Mouse (Mus musculus): ENCODE measurements around the gene Slc2a10.

Slc2a10 gene

DNA sequence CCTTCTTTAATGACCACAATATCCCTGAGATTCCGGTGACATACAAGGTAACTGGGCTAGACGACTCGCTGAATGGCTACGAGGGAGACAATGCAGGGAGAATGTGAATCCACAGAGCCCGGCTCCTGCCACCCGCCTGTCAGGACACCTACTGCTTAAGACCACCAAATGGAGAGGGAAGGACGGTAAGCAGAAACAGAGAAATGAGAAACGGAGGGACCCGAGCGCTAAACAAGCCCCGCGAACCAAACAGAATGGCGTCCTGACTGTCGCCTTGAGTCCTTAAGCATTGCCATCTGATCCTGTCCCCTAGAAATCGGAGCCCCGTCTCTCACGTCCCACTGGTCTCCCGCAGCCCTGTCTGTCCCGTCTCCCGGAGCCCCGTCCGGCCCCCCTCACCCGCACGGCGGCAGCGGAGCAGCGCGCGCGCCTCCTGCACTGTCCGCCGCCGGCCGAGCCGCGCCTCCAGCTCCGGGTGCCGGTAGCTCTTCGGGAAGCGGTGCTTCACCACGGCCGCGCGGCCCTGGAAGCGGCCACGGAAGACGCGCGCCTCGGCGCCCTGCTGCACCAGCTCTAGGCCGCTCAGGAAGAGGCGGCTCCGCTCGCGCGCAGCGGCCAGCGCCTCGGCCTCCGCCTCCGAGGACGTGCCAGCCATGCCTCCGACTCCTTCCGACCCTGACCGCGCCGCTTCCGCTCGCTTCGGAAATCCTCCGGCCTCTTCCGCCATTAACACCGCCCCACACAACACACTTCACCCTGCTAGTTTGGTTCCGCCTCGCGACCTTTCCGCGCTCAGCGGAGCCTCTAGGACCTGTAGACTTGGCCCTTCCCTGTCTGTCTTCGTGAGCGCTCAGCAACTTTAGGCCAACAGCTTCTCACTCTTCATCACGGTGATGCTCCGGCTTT is 10.7 kb upstream of the Slc2a10 start, which contains the start of gene Trp53rka:
Gene Trp53rka, minus strand, starts transcription at position 677 of the 906 bp plus-strand sequence.
- peak; percentile 17; the same call in 1 of the 2 replicates for TF ChIP-seq GATA4 (IDR thresholded peaks at IDR 0.05; ENCODE audit: insufficient replicate concordance, low read length)

DNA sequence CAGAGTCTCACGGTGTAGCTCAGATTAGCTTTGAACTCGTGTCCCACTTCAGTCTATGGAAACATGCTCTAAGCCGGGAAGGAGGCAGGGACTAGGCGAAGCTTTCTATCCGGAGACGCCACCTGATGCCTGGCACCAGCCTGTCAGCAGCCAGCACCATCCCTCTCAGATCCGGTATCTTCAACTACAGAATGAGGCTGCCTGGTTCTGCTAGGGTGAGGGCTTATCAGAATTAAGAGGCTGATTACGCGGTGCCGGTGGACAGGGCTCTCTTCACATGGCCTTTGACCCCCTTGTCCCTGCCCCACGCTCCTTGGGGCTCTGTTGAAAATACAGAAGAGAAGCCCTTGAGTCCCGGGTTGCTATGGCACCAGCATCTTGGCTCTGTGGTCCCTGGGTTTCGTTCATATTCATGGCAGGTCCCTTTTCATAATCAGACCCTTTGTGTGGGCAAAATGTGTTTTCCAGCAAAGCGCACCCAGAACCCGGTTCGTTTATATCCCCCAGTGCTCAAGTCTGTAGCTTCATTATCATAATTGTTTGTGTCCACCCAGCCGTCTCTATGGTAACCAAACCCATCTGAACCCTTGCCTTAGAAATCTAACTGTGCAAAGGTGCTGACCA is 9.9 kb upstream of the Slc2a10 start:
- no peak for TF ChIP-seq GATA4 (IDR thresholded peaks at IDR 0.05; ENCODE audit: insufficient replicate concordance, low read length)

- no peak for TF ChIP-seq GATA4 (IDR thresholded peaks at IDR 0.05; ENCODE audit: insufficient replicate concordance, low read length)
These were observed 9.1 kb upstream of the Slc2a10 start for GRCm38 (mm10) chr2:165494495-165494894.

- no peak for TF ChIP-seq GATA4 (IDR thresholded peaks at IDR 0.05; ENCODE audit: insufficient replicate concordance, low read length)
These were observed 7.3 kb upstream of the Slc2a10 start for GRCm38 (mm10) chr2:165496251-165496650.

- TF ChIP-seq GATA4 (IDR thresholded peaks at IDR 0.05; ENCODE audit: insufficient replicate concordance, low read length), result no peak
These were observed 5.8 kb upstream of the Slc2a10 start for GRCm38 (mm10) chr2:165497706-165498275.

GRCm38 (mm10) chr2:165498816-165499215 is 4.8 kb upstream of the Slc2a10 start:
- no peak for TF ChIP-seq GATA4 (IDR thresholded peaks at IDR 0.05; ENCODE audit: insufficient replicate concordance, low read length)

DNA sequence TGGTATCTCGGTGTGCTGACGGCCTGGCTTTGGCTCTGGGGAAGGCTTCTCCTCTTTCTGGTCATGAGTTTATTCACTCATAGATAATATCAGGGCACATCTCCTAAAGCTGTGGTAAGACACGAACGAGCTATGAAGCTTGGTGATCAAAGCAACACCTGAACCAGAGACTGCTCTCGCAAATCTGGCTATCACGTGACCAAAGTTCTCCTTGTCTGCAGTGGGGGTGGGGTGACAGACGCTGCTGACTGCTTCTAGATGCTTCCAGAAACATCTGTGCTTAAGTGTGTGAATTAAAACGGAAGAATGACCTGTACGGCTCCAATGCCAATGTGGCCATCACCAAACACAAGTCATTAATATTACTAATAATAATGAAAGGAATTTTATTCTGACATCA is 6.1 kb downstream of the Slc2a10 start:
- no peak for TF ChIP-seq GATA4 (IDR thresholded peaks at IDR 0.05; ENCODE audit: insufficient replicate concordance, low read length)

GRCm38 (mm10) chr2:165510466-165510865 is 6.9 kb downstream of the Slc2a10 start:
- no peak for TF ChIP-seq GATA4 (IDR thresholded peaks at IDR 0.05; ENCODE audit: insufficient replicate concordance, low read length)

DNA sequence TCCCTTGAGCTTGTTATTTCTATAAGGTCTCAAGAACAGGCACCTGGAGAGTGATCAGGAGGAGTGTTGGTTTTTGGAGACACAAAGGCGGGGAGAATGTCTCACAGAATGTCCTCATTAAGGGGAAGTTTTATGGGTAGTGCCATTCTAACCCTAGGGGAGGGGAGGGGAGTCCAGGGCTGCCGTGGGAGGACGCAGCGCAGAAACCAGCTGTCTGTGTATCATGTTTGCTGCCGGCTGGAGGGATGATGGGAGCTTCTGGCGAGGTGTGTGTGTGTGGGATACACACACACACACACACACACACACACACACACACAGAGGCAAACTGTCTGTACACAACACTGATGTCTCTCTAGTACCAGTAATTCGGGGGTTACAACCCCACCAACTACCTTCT is 8.8 kb downstream of the Slc2a10 start:
- no peak for TF ChIP-seq GATA4 (IDR thresholded peaks at IDR 0.05; ENCODE audit: insufficient replicate concordance, low read length)

GRCm38 (mm10) chr2:165512870-165513600 is 9.4 kb downstream of the Slc2a10 start:
- no peak for TF ChIP-seq GATA4 (IDR thresholded peaks at IDR 0.05; ENCODE audit: insufficient replicate concordance, low read length)

GRCm38 (mm10) chr2:165515178-165515728 is 11.7 kb downstream of the Slc2a10 start:
- peak; percentile 53; the same call in 1 of the 2 replicates for TF ChIP-seq GATA4 (IDR thresholded peaks at IDR 0.05; ENCODE audit: insufficient replicate concordance, low read length)

DNA sequence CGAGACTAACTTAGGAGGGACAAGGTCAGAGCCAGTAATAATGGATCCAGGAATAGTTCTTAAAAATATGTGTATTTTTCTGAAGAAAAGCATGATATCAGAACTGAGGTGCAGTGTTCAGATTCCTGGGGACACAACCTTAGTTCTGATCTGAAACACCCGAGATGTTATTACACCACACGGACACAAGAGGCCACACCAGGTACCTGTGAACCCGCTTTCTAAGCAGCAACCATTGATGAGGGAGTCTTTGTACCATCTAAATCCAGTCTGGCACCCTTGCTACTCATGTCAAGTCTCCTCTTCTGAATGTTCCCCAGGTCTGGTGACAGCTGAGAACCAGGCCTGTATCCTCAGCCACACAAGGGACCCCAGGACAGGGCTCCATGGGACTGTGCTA is 22.0 kb downstream of the Slc2a10 start:
- no peak for TF ChIP-seq GATA4 (IDR thresholded peaks at IDR 0.05; ENCODE audit: insufficient replicate concordance, low read length)

DNA sequence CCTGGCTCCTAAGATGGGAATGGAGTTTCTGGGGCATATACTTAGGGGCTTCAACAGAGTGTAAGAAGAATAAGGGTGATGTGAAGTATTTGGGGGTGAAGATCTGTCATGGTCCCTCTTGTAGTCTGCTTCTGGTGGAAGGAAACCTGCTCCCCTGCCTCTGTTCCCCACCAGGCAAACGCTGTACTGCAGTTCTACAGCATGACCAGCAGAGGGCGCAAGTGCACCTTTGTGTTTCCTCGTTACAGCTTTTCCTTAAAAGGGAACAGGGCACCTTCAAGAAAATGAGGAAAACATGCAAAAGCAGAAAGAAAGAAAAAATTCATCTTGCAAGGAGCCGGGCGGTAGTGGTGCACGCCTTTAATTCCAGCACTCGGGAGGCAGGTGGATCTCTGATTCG is 25.5 kb downstream of the Slc2a10 start:
- TF ChIP-seq GATA4 (IDR thresholded peaks at IDR 0.05; ENCODE audit: insufficient replicate concordance, low read length), result no peak

DNA sequence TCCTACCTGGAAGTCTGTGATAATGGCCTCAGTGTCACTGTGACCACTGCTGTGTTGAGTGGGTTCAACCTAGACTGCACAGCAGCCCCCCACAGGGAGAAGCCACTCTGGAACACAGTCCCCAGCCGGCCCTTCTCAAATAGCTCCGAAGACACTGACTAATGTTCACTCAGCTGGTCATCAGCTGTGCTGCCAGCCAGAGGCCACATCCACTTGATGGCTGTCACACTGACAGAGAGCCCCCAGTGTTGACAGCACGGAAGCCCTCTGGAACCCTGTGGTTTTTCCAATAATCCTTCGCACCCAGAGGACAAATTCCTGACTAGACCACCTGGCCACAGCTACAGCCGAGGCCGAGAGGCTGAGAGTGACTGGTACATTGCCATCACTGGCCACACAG is 30.2 kb downstream of the Slc2a10 start:
- no peak for TF ChIP-seq GATA4 (IDR thresholded peaks at IDR 0.05; ENCODE audit: insufficient replicate concordance, low read length)

GRCm38 (mm10) chr2:165540975-165541374 is 37.4 kb downstream of the Slc2a10 start:
- no peak for TF ChIP-seq GATA4 (IDR thresholded peaks at IDR 0.05; ENCODE audit: insufficient replicate concordance, low read length)

All from liver, adult (tissue).